Mouse (Mus musculus) heart, adult 2 months (tissue): Measurements from ENCODE around the gene Vwa5b1.

Experiments used
- CTCF ChIP-seq: fragments of 200-600 bp; IDR thresholded peaks from 2 replicates; pipeline ENCODE4 v1.8.1; 2022; ENCODE audit warnings: antibody characterized with exemption, mild to moderate bottlenecking, moderate library complexity
- EP300 ChIP-seq: fragments of 200-500 bp; IDR thresholded peaks from 2 replicates; pipeline ENCODE4 v1.6.1; 2011; ENCODE audit warnings: low read depth, low read length, control low read depth; ENCODE audit not compliant: insufficient read depth
- POLR2A ChIP-seq: fragments of 200-500 bp; IDR thresholded peaks from 2 replicates; pipeline ENCODE4 v1.6.1; 2011; ENCODE audit warnings: mild to moderate bottlenecking, low read depth, low read length, control low read depth; ENCODE audit not compliant: insufficient read depth

- TF ChIP-seq CTCF, result no peak
- TF ChIP-seq POLR2A, result no peak
- TF ChIP-seq EP300, result no peak
These were observed 85.1 kb downstream of the Vwa5b1 start for GRCm38 (mm10) chr4:138550557-138550956.
